In genomic region chr7:120826408-120826807, GRCm38 (mm10) we compare ENCODE assay signal across 8 mouse cellular contexts. TPM values are rescaled to one million over a fixed set of nuclear protein-coding genes. Genes with fewer than 3 reads are reported as not detected.
DNase-seq lines count a peak whose midpoint lies in the region; ATAC-seq and TF ChIP-seq lines count a peak whose summit lies in the region.

No protein-coding gene starts in this region.

- H3K9me3 ChIP-seq in hindbrain, embryonic 10.5 days = no peaks in the 10 kb centered on the region
- no peaks in the 10 kb centered on the region for H3K9me3 ChIP-seq in hindbrain, embryonic 13.5 days
- H3K9me3 ChIP-seq in ES-Bruce4 (replicated peaks; ENCODE audit: control insufficient read depth, insufficient read depth, low read length, poor library complexity, severe bottlenecking) = no peaks in the 10 kb centered on the region
- H3K9me3 ChIP-seq in embryonic facial prominence, embryonic 11.5 days (replicated peaks; ENCODE audit: control insufficient read depth, low read length) = no peaks in the 10 kb centered on the region

- peak; percentile 97 for TF ChIP-seq CTCF in ES-Bruce4 (IDR thresholded peaks at IDR 0.05; ENCODE audit: low read depth, low read length)

- H3K36me3 ChIP-seq in hindbrain, embryonic 10.5 days = no peaks in the 10 kb centered on the region
- H3K36me3 ChIP-seq in hindbrain, embryonic 13.5 days = no peaks in the 10 kb centered on the region
- H3K36me3 ChIP-seq in ES-Bruce4 (ENCODE audit: control insufficient read depth, insufficient read depth, low read length, poor library complexity, severe bottlenecking) = no peaks in the 10 kb centered on the region
- no peaks in the 10 kb centered on the region for H3K36me3 ChIP-seq in embryonic facial prominence, embryonic 11.5 days (replicated peaks; ENCODE audit: control insufficient read depth, insufficient read depth, low read depth, low read length)

- peak; percentile 43 for DNase-seq in hindbrain, embryonic 10.5 days (ENCODE audit: low spot score)
- DNase-seq in 3134 (ENCODE audit: extremely low read depth, insufficient read length, low spot score) = peak; percentile 33
- DNase-seq in embryonic facial prominence, embryonic 11.5 days (ENCODE audit: low spot score) = peak; percentile 49
- peak; percentile 21 for DNase-seq in lung, postnatal 25 days (ENCODE audit: low spot score)
- DNase-seq in urinary bladder, postnatal 36 days (ENCODE audit: low spot score in 2 of 2) = no peak

- TF ChIP-seq EP300 in ES-Bruce4 (IDR thresholded peaks at IDR 0.05; ENCODE audit: insufficient read depth, low read depth, low read length) = 0 out of 2 replicates have a peak, but pooled peaks have one; percentile 33

- no peak overlapping the region for H3K27ac ChIP-seq in hindbrain, embryonic 10.5 days
- H3K27ac ChIP-seq in hindbrain, embryonic 13.5 days = no peak overlapping the region
- H3K27ac ChIP-seq in ES-Bruce4 (ENCODE audit: insufficient read depth, low read length) = no peak overlapping the region
- H3K27ac ChIP-seq in embryonic facial prominence, embryonic 11.5 days (replicated peaks; ENCODE audit: low read depth, low read length) = no peak overlapping the region

- H3K4me1 ChIP-seq in hindbrain, embryonic 10.5 days (replicated peaks) = peaks cover 14% of the 10 kb centered on the region
- H3K4me1 ChIP-seq in hindbrain, embryonic 13.5 days (replicated peaks) = peaks cover 15% of the 10 kb centered on the region
- no peaks in the 10 kb centered on the region for H3K4me1 ChIP-seq in ES-Bruce4 (ENCODE audit: control insufficient read depth, insufficient read depth, low read length)
- no peaks in the 10 kb centered on the region; the same call in 1 of the 2 replicates for H3K4me1 ChIP-seq in embryonic facial prominence, embryonic 11.5 days (ENCODE audit: control insufficient read depth, insufficient read depth, low read length)

- H3K4me3 ChIP-seq in hindbrain, embryonic 10.5 days = no peak overlapping the region
- H3K4me3 ChIP-seq in hindbrain, embryonic 13.5 days = no peak overlapping the region
- H3K4me3 ChIP-seq in ES-Bruce4 (ENCODE audit: low read depth, low read length) = no peak overlapping the region
- no peak overlapping the region for H3K4me3 ChIP-seq in embryonic facial prominence, embryonic 11.5 days (ENCODE audit: low read depth, low read length)

- H3K27me3 ChIP-seq in hindbrain, embryonic 10.5 days (ENCODE audit: insufficient read depth, poor library complexity, severe bottlenecking) = peaks cover 32% of the 10 kb centered on the region
- peaks cover 35% of the 10 kb centered on the region for H3K27me3 ChIP-seq in hindbrain, embryonic 13.5 days
- H3K27me3 ChIP-seq in ES-Bruce4 (ENCODE audit: control insufficient read depth, insufficient read depth, low read length, poor library complexity, severe bottlenecking) = no peaks in the 10 kb centered on the region
- H3K27me3 ChIP-seq in embryonic facial prominence, embryonic 11.5 days (ENCODE audit: control insufficient read depth, insufficient read depth, low read length) = no peaks in the 10 kb centered on the region

- H3K4me2 ChIP-seq in hindbrain, embryonic 13.5 days = no peak overlapping the region
- H3K4me2 ChIP-seq in embryonic facial prominence, embryonic 11.5 days (ENCODE audit: low read depth, low read length) = no peak overlapping the region

- no peak for ATAC-seq in hindbrain, embryonic 13.5 days (ENCODE audit: low FRiP score)
- no peak for ATAC-seq in embryonic facial prominence, embryonic 11.5 days (replicated peaks; ENCODE audit: insufficient number of reproducible peaks, low FRiP score, low TSS enrichment, low read depth)
- no peak for ATAC-seq in activated CD4-positive, CD25-positive, alpha-beta regulatory T cell, adult 4 months

- no peak for TF ChIP-seq POLR2A in ES-Bruce4 (IDR thresholded peaks at IDR 0.05; ENCODE audit: insufficient read depth, low read length)

- WGBS in hindbrain, embryonic 10.5 days = 23% methylated on average over 3 of the region's 3 CpGs
- 12% methylated on average over 3 of the region's 3 CpGs for WGBS in hindbrain, embryonic 13.5 days
- 17% methylated on average over 3 of the region's 3 CpGs for WGBS in embryonic facial prominence, embryonic 11.5 days

- no peak overlapping the region for H3K9ac ChIP-seq in hindbrain, embryonic 13.5 days
- H3K9ac ChIP-seq in ES-Bruce4 (ENCODE audit: low read depth, poor library complexity, severe bottlenecking) = no peak overlapping the region
- no peak overlapping the region for H3K9ac ChIP-seq in embryonic facial prominence, embryonic 11.5 days (replicated peaks; ENCODE audit: low read length)

RNA-seq across cellular contexts. Expression of gene Gm5737, which starts 14.2 kb away (rescaled TPM):
- polyA plus RNA-seq in hindbrain, embryonic 10.5 days (2016; fragmentation: Nextera tagmentation; extraction: Ambion mirVana) = not detected in 2 replicates
- polyA plus RNA-seq in hindbrain, embryonic 13.5 days (2015; fragmentation: Nextera tagmentation; extraction: Ambion mirVana) = not detected in 2 replicates
- not detected in 2 replicates for polyA plus RNA-seq in ES-Bruce4 (2011; ENCODE audit: insufficient read depth, insufficient read length, low read depth, missing spikeins)
- not detected in 2 replicates for polyA plus RNA-seq in embryonic facial prominence, embryonic 11.5 days (2014; fragmentation: Nextera tagmentation; extraction: Ambion mirVana)
- not detected for polyA plus RNA-seq in activated CD4-positive, CD25-positive, alpha-beta regulatory T cell, adult 4 months (2017; shearing (Covaris generic))

RNA-seq across cellular contexts. Expression of gene Eef2k, which starts 16.2 kb away (rescaled TPM):
- polyA plus RNA-seq in hindbrain, embryonic 10.5 days (2016; fragmentation: Nextera tagmentation; extraction: Ambion mirVana) = 26.9 and 30.1 TPM in 2 replicates
- 26.0 and 26.4 TPM in 2 replicates for polyA plus RNA-seq in hindbrain, embryonic 13.5 days (2015; fragmentation: Nextera tagmentation; extraction: Ambion mirVana)
- polyA plus RNA-seq in ES-Bruce4 (2011; ENCODE audit: insufficient read depth, insufficient read length, low read depth, missing spikeins) = 9.3 and 11.3 TPM in 2 replicates
- polyA plus RNA-seq in embryonic facial prominence, embryonic 11.5 days (2014; fragmentation: Nextera tagmentation; extraction: Ambion mirVana) = 8.7 and 10.6 TPM in 2 replicates
- 1 to 10 TPM; 2.0 to 4.1 TPM for polyA plus RNA-seq in activated CD4-positive, CD25-positive, alpha-beta regulatory T cell, adult 4 months (2017; shearing (Covaris generic))

Comparison
In these comparisons a context has a peak if more than half of its experiments do, and no peak if none do; other contexts are left out.
1. DNase-seq: peak in hindbrain, embryonic 10.5 days (single experiment), 3134 (single experiment), embryonic facial prominence, embryonic 11.5 days (single experiment) and lung, postnatal 25 days (single experiment); none in urinary bladder, postnatal 36 days (0 of 2).